Mouse (Mus musculus): Measurements from ENCODE around the gene Kif2c. TPM values are rescaled to one million over a fixed set of nuclear protein-coding genes. Genes with fewer than 3 reads are reported as not detected.
A peak's percentile ranks its signal among the peaks of the same experiment; 100 is the strongest.
"Not testable (repeated sequence)": the region's sequence is repeated elsewhere in the genome, so short reads cannot be mapped to it uniquely, and the experiment has no call there.

Kif2c gene
- polyA plus RNA-seq, 1 experiment from 2014 or later, result 137 TPM

- under 1% methylated on average over 25 of the region's 25 CpGs for WGBS
- H3K4me3 ChIP-seq (ENCODE audit: low read depth, low read length), result peak overlapping the region; percentile 7; the same call in 1 of the 2 replicates
- H3K9ac ChIP-seq (replicated peaks; ENCODE audit: low read length), result peak overlapping the region; percentile 32
- H3K27ac ChIP-seq (replicated peaks; ENCODE audit: low read depth, low read length), result peak overlapping the region; percentile 52; the same call in 1 of the 2 replicates
- no peaks in the 10 kb centered on the region for H3K4me1 ChIP-seq (ENCODE audit: control insufficient read depth, insufficient read depth, low read length)
- ATAC-seq (replicated peaks; ENCODE audit: insufficient number of reproducible peaks, low FRiP score, low TSS enrichment, low read depth), result peak; percentile 79; the same call in 1 of the 2 replicates
- peak; percentile 91 for DNase-seq (ENCODE audit: low spot score)
- no peaks in the 10 kb centered on the region for H3K9me3 ChIP-seq (replicated peaks; ENCODE audit: control insufficient read depth, low read length)
- H3K4me2 ChIP-seq (ENCODE audit: low read depth, low read length), result peak overlapping the region; percentile 27; the same call in 1 of the 2 replicates
- H3K36me3 ChIP-seq (replicated peaks; ENCODE audit: control insufficient read depth, insufficient read depth, low read depth, low read length), result no peaks in the 10 kb centered on the region
- no peaks in the 10 kb centered on the region for H3K27me3 ChIP-seq (ENCODE audit: control insufficient read depth, insufficient read depth, low read length)
These were observed 19.9 kb upstream of the Kif2c start for GRCm38 (mm10) chr4:117202046-117202991.

DNA sequence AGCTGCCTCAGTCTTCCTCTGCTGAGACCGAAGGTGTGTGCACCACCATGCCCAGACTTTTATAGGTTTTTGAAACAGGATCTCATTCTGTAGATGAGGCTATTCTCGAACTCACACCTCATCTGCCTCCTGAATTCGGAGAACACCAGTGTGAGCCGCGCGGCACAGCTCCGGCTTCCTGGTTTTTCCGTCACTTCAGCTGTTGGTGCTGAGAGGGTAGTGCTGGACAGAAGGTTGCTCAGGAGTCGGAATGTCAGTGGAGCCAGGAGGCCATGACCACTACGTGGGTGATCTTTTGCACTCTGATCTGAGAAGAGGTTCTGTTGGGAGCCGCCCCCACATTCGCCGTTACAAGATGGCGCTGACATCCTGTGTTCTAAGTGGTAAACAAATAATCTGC is 9.4 kb upstream of the Kif2c start:
- DNase-seq (ENCODE audit: low spot score) (no peak), ATAC-seq (replicated peaks; ENCODE audit: insufficient number of reproducible peaks, low FRiP score, low TSS enrichment, low read depth) (no peak)
- Histone ChIP-seq H3K9me3 (replicated peaks; ENCODE audit: control insufficient read depth, low read length) (no peaks in the 10 kb centered on the region), H3K4me1 (ENCODE audit: control insufficient read depth, insufficient read depth, low read length) (no peaks in the 10 kb centered on the region), H3K4me2 (ENCODE audit: low read depth, low read length) (no peak overlapping the region), H3K27ac (replicated peaks; ENCODE audit: low read depth, low read length) (no peak overlapping the region), H3K4me3 (ENCODE audit: low read depth, low read length) (no peak overlapping the region), H3K9ac (replicated peaks; ENCODE audit: low read length) (no peak overlapping the region), H3K27me3 (ENCODE audit: control insufficient read depth, insufficient read depth, low read length) (no peaks in the 10 kb centered on the region), H3K36me3 (replicated peaks; ENCODE audit: control insufficient read depth, insufficient read depth, low read depth, low read length) (no peaks in the 10 kb centered on the region)
- 92% methylated on average over 14 of the region's 14 CpGs for WGBS

DNA sequence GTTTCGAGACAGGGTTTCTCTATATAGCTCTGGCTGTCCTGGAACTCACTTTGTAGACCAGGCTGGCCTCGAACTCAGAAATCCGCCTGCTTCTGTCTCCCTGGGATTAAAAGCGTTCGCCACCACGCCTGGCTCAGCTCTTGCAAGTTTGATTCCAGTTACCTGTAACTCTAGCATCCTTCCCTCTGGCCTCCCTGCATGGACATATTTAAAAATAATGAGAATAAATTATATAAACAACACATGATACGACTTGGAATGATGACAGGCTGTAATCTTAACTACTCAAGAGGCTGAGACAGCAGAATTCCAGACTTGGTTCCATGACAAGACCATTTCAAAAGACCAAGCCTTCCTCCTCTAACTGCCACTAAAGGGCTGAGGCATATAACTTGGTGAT is 8.2 kb upstream of the Kif2c start:
- Histone ChIP-seq H3K9ac (replicated peaks; ENCODE audit: low read length) (no peak overlapping the region), H3K4me3 (ENCODE audit: low read depth, low read length) (no peak overlapping the region), H3K36me3 (replicated peaks; ENCODE audit: control insufficient read depth, insufficient read depth, low read depth, low read length) (no peaks in the 10 kb centered on the region), H3K4me1 (ENCODE audit: control insufficient read depth, insufficient read depth, low read length) (no peaks in the 10 kb centered on the region), H3K27ac (replicated peaks; ENCODE audit: low read depth, low read length) (no peak overlapping the region; the same call in 1 of the 2 replicates), H3K27me3 (ENCODE audit: control insufficient read depth, insufficient read depth, low read length) (no peaks in the 10 kb centered on the region), H3K9me3 (replicated peaks; ENCODE audit: control insufficient read depth, low read length) (no peaks in the 10 kb centered on the region), H3K4me2 (ENCODE audit: low read depth, low read length) (no peak overlapping the region)
- ATAC-seq (replicated peaks; ENCODE audit: insufficient number of reproducible peaks, low FRiP score, low TSS enrichment, low read depth), result no peak
- DNase-seq (ENCODE audit: low spot score), result no peak
- WGBS, result 67% methylated on average over 7 of the region's 7 CpGs

DNA sequence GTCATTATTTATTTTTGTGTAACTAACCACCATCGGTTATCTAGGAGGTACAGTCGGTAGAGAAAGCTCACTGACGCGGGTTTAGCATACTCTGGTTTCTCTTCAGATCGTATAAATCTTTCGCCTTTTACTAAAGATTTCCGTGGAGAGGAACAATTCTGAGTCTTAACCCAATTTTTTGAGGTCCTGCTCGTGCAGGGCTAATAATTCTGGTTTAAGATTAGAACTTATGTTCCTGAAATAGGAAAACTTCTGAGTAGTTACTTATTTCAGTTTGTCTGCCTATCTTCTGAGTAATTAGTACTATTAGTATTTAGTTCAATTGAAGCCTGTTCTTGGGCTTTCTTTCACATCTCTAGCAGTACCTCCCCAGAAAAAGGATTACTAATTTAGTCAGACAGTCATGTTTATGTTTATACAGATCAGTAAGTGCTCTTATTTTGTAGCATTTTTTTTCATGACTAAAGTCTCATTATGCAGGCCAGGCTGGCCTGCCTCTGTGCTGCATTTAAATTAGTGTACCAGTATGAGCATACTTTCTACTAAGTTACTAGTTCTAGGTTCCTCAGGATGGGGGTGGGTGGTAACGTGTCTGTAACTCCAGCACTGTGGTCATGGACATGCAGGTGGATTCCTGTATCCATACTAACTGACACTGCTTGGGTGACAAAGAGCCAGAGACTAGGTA is 7.6 kb upstream of the Kif2c start:
- Histone ChIP-seq H3K9ac (replicated peaks; ENCODE audit: low read length) (no peak overlapping the region; the same call in none of the 2 replicates), H3K27ac (replicated peaks; ENCODE audit: low read depth, low read length) (no peak overlapping the region; the same call in 1 of the 2 replicates), H3K4me3 (ENCODE audit: low read depth, low read length) (0 out of 2 replicates have a peak overlapping the region, but pooled peaks have one; percentile 20), H3K36me3 (replicated peaks; ENCODE audit: control insufficient read depth, insufficient read depth, low read depth, low read length) (no peaks in the 10 kb centered on the region), H3K4me2 (ENCODE audit: low read depth, low read length) (no peak overlapping the region), H3K4me1 (ENCODE audit: control insufficient read depth, insufficient read depth, low read length) (no peaks in the 10 kb centered on the region), H3K27me3 (ENCODE audit: control insufficient read depth, insufficient read depth, low read length) (no peaks in the 10 kb centered on the region), H3K9me3 (replicated peaks; ENCODE audit: control insufficient read depth, low read length) (no peaks in the 10 kb centered on the region)
- WGBS, result 1% methylated on average over 9 of the region's 9 CpGs
- ATAC-seq (replicated peaks; ENCODE audit: insufficient number of reproducible peaks, low FRiP score, low TSS enrichment, low read depth) (peak; percentile 85), DNase-seq (ENCODE audit: low spot score) (peak; percentile 91)

GRCm38 (mm10) chr4:117189382-117189855 is 7.0 kb upstream of the Kif2c start:
- Histone ChIP-seq H3K4me3 (ENCODE audit: low read depth, low read length) (peak overlapping the region; percentile 20; the same call in 1 of the 2 replicates), H3K4me1 (ENCODE audit: control insufficient read depth, insufficient read depth, low read length) (no peaks in the 10 kb centered on the region), H3K36me3 (replicated peaks; ENCODE audit: control insufficient read depth, insufficient read depth, low read depth, low read length) (no peaks in the 10 kb centered on the region), H3K27me3 (ENCODE audit: control insufficient read depth, insufficient read depth, low read length) (no peaks in the 10 kb centered on the region), H3K27ac (replicated peaks; ENCODE audit: low read depth, low read length) (no peak overlapping the region), H3K9me3 (replicated peaks; ENCODE audit: control insufficient read depth, low read length) (no peaks in the 10 kb centered on the region), H3K9ac (replicated peaks; ENCODE audit: low read length) (peak overlapping the region; percentile 35), H3K4me2 (ENCODE audit: low read depth, low read length) (no peak overlapping the region)
- ATAC-seq (replicated peaks; ENCODE audit: insufficient number of reproducible peaks, low FRiP score, low TSS enrichment, low read depth), result peak; percentile 72; the same call in 1 of the 2 replicates
- WGBS, result 2% methylated on average over 16 of the region's 16 CpGs
- DNase-seq (ENCODE audit: low spot score), result peak; percentile 92

DNA sequence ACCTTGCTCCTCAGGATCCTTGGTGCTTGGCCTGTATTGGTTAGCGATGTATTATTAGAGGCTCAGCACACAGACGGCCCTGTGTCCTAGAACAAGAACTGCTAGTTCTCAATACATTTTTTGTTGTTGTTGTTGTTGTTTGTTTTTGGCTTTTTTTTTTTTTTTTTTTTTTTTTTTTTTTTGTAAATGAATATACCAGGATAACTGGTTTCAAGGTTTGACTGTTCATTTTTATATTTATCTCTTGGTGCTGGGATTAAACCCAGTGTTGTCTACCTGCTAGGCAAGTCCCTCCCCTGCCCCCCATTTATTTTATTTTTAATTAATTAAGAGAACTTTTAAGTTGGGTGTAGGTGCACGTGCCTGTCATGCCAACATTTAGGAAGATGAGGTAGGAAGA is 6.5 kb upstream of the Kif2c start:
- no peak for ATAC-seq (replicated peaks; ENCODE audit: insufficient number of reproducible peaks, low FRiP score, low TSS enrichment, low read depth)
- Histone ChIP-seq H3K4me3 (ENCODE audit: low read depth, low read length) (peak overlapping the region; percentile 20; the same call in 1 of the 2 replicates), H3K4me1 (ENCODE audit: control insufficient read depth, insufficient read depth, low read length) (no peaks in the 10 kb centered on the region), H3K27ac (replicated peaks; ENCODE audit: low read depth, low read length) (no peak overlapping the region), H3K4me2 (ENCODE audit: low read depth, low read length) (no peak overlapping the region), H3K9me3 (replicated peaks; ENCODE audit: control insufficient read depth, low read length) (no peaks in the 10 kb centered on the region), H3K36me3 (replicated peaks; ENCODE audit: control insufficient read depth, insufficient read depth, low read depth, low read length) (no peaks in the 10 kb centered on the region), H3K27me3 (ENCODE audit: control insufficient read depth, insufficient read depth, low read length) (no peaks in the 10 kb centered on the region), H3K9ac (replicated peaks; ENCODE audit: low read length) (peak overlapping the region; percentile 35)
- WGBS, result 58% methylated on average over 3 of the region's 3 CpGs
- no peak for DNase-seq (ENCODE audit: low spot score)

GRCm38 (mm10) chr4:117182759-117183096 is 289 bp upstream of the Kif2c start:
- H3K36me3 ChIP-seq (replicated peaks; ENCODE audit: control insufficient read depth, insufficient read depth, low read depth, low read length); H3K27me3 ChIP-seq (ENCODE audit: control insufficient read depth, insufficient read depth, low read length); H3K4me1 ChIP-seq (ENCODE audit: control insufficient read depth, insufficient read depth, low read length); H3K27ac ChIP-seq (replicated peaks; ENCODE audit: low read depth, low read length); H3K9me3 ChIP-seq (replicated peaks; ENCODE audit: control insufficient read depth, low read length): not testable (repeated sequence)
- ATAC-seq (replicated peaks; ENCODE audit: insufficient number of reproducible peaks, low FRiP score, low TSS enrichment, low read depth) (peak; percentile 26; the same call in 1 of the 2 replicates), DNase-seq (ENCODE audit: low spot score) (peak; percentile 15)
- 16% methylated on average over 9 of the region's 9 CpGs for WGBS
- Histone ChIP-seq H3K4me3 (ENCODE audit: low read depth, low read length) (peak overlapping the region; percentile 73), H3K4me2 (ENCODE audit: low read depth, low read length) (peak overlapping the region; percentile 71), H3K9ac (replicated peaks; ENCODE audit: low read length) (peak overlapping the region; percentile 62)
